Mouse (Mus musculus): ENCODE measurements at regions not wholly inside any gene's neighbourhood (a gene's known extent, or its start where the extent isn't known, plus 50 kb on each side); places are given as distances from the start of the nearest gene placed in this dataset.

DNA sequence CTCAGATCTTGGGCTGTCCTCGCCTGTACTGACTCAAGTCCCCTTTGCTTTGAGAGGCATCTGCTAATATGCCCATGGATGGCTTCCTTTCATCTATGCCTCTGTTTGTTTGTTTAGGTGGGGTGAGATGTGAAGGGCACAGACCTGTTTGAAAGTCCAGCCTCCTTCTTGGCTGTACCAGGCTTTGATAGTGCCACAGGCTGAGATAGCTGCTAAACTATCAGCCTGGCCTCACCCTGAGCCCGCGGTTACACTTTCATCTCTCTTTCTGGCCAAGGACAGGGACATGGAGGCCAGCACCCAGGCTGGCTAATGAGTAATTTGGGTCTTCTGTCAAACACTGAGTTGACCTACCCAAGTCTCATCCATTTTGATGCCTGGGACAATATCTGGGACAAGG lies 105.0 kb upstream of the Parp11 start:
- DNase-seq (ENCODE audit: low spot score in 2 of 2) = no peak

DNA sequence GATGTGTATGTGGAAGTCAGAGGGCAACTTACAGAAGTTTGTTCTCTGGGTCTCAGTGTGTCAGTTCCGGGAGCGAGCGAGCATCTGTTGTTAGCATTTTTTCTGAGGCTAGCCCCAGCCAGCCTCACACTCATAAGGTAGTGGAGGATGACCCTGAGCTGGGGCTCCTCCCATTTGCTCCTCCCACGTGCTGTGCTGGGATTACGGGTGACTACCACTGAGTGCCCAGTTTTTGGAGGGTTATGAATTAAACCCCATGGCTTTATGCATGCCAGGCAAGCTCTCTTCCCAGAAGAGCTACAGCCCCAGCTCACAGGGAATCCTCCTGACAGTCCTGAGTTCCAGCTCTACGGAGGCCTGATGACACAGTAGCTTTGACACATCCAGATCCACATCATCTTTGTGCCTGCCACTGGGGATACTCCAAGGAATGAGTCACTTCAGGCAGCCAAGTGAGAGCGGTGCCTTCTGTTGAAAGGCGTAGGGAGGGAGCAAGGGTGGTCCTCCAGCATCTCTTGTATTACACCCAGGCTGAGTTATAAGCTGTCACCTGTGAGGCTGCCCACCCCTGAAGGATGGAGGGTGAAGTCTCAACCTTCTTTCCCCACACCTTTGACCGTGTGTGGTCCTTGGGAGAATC lies 97.8 kb upstream of the Parp11 start:
- DNase-seq (ENCODE audit: low spot score in 2 of 2) = no peak

DNA sequence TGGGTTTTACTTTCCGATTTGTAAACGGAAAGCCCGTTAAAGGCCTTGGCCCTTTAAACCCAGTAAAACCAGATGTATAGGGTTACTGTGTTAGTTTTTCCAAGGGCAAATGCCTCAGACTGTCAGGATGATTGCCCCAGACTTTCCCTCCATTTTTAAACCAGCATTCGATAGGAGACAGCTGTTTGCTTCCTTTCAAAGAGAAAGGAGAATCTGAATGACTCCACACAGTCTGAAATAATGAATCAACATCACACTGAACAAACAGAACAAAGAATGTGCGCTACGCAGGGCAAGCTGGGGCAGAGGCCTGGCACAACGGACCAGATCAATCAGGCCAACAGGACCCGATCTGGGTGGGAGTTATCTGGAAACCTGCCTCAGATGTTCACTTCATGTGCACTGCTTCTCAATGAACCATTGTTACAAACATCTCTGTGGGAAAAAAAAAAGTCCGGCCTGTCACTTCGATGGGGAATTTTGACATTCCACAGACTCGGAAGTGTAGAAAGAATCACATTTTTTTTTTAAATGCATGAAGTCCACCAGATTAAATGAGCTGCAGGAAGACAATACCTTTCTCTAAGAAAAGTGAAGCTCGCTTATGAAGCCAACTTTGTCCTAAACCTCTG lies 97.0 kb upstream of the Parp11 start:
- no peak for DNase-seq (ENCODE audit: low spot score in 2 of 2)

DNA sequence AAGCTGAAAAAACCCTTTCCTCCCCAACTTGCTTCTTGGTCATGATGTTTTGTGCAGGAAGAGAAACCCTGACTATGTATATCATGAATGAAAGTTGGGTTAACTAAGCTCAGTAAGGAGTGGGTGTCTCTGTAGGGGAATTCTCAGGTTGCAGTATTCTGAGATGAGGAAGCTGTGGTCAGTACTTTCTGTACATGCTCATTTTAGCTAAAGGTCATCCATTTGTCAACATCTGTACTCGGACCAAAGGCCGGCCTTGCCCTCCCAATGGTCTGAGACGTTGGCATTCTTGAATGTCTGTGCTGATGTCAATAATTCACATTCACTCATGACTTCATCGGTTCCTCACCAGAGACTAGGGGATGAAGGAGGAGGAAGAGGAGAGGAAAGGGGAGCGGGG lies 94.9 kb upstream of the Parp11 start:
- DNase-seq (ENCODE audit: low spot score in 2 of 2) = no peak

DNA sequence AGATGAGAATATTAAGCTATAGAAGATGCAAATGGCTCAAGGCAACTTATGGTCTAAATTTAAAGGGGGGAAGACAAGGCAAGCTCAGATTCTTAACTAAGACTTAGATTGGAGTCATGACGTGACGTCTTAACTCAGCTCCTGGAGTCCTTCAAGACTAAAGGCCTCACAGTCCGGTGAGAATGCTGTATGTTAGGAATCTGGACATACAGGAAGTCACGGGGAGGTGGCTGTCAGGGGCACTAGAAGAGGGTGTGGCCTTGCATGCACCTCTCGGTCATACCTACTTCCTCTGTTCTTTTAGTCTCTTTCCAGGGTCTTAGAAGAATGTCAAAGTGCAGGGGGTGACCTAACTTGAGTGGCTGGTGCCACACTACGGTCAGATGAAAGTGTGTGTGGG lies 91.5 kb upstream of the Parp11 start:
- DNase-seq (ENCODE audit: low spot score in 2 of 2) = no peak

DNA sequence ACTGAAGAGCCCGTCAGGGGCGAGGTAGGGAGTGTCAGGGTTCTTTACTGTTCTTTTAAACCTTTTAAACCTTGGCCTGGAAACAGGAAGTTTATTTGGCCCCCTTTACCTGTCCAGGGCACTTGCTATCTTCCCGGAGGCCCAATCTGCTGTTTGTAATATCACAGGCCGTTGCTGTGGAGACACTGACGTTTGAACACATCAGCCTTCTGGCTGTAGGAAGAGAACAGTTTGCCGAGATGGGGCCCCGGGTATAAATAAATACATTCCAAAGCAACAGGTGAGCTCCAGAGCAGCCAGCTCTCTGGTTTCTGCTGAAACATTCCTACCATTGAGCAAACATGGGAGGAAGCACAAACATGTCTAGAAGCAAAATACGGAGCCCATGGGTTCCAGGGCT lies 90.2 kb upstream of the Parp11 start:
- no peak for DNase-seq (ENCODE audit: low spot score in 2 of 2)

DNA sequence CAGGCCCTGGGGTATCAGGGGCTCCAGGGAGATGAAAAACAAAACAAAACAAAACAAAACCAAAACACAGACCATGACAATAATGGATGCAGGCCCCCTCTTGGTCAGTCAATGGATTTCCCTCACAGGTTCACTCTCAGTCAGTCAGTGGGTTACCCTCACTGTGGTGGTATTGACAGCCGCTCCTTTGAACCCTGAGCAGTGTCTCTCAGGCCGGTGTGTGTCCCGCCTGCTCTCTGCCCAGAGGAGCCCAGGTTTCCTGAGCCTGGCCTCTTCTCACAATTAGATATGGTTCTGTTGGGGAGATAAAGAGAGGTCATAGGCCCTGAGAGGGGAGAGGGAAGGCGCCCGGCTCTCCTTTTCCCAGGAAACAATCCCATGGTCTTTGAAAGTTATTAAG lies 87.8 kb upstream of the Parp11 start:
- DNase-seq (ENCODE audit: low spot score in 2 of 2) = no peak

DNA sequence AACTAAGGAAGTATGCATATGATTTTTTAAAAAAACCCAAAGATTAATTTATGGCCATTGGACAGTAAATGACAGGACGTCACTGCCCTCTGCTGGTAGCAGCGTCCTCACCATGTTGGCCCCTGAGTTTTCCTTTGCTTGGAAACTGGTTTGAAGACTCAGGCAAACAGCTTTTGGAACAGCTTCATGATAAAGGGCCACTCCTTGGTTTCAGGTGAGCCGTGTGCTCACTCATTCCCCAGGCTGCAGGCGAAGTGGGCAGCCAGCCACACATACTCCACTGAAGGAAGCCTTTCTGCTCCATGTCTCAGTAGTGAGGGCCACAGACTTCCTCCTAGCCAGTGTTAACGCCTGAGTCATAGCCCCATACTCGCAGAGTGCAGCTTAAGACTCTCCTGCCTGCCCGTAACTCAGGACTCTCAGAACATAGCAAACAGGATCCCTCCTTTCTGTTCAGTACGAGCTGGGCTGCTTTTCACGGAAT lies 87.2 kb upstream of the Parp11 start:
- DNase-seq (ENCODE audit: low spot score in 2 of 2) = peak; percentile 84 to 86

DNA sequence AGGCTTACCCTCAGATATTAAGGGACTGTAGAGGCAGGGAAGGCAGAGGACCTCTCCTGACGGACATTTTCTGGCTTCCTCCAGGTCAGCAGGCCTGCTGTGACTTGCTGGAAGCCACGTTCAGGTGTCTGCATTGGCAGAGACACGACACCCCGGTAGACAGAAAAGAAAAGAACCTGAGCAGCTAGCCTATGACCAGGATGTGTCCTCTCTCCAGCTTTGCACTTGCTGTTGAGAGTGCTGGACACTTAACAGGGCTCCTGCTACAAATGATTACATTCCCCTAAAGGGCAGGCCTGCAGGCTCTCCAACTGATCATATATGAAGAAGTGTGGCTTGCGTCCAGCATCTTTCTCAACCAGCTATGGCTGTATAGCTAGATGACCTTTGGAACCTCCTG lies 84.5 kb upstream of the Parp11 start:
- no peak for DNase-seq (ENCODE audit: low spot score in 2 of 2)

DNA sequence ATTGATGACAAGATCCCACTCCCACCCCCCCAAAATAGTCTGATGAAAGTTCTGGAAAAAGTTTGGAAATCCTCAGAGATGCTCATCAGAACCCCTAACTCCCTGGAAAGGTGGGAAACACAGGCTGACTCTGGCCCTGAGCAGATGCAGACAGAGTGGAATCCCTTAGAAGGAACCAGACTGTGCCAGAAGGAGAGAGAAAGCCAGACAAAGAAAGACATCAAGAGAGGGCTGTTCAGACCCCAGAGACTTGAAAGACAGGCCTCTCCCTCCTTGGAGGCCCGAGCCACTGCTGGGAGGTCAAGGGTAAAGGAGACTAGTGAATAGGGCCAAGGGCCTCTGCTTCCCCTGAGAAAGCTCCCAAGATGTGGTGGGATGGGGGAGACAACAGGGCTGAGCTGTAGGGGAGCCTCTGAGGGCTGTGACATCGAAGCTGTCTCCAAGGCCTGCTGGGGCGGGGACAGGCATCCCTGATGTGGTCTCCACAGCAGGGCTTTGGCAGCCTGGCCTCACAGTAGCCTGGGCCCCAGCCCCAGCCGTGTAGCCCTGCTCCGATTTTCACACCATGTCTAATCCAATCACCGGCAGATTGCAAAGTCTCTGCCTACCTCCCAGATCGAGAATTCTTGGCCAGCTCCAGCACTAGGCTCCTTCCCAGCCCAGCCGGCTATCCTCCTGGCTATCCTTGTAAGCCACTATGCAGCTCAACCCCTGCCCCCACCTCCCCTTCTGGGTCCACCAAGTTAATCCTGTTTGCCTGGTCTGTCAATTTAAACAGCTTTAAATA lies 83.5 kb upstream of the Parp11 start:
- DNase-seq (ENCODE audit: low spot score in 2 of 2) = no peak

DNA sequence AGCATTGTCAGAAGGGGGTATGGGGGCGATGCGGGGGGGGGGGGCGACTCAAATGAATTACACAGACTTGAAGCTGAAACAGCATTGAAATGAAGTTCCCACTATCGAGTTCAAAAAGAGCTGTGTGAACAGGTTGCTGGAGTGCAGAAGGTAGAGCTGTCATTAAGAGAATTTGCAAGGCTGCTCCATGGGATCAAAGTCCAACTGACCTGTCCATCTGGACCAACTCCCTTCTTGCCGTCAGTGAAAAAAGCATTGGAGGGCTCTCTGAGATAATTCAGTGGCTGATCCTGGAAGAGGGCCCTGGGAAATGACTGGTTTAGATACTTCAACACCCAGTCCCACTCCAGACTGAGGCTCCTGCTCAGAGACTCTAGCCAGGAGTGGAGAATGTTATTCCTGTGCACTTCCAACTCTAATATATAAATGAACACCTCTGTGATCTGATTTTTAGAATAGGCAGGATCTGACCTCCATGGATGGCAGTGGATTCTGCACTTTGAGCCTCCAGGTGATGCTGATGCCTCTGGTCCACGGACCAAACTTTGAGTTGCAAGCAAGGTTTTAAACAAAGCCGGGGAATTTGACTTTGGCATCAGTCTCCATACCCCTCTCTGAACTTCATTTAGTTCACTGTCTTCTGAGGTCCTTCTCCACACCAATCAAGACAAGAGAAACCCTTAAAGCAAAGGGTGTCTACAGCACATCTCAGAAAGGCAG lies 82.6 kb upstream of the Parp11 start:
- no peak for DNase-seq (ENCODE audit: low spot score in 2 of 2)

DNA sequence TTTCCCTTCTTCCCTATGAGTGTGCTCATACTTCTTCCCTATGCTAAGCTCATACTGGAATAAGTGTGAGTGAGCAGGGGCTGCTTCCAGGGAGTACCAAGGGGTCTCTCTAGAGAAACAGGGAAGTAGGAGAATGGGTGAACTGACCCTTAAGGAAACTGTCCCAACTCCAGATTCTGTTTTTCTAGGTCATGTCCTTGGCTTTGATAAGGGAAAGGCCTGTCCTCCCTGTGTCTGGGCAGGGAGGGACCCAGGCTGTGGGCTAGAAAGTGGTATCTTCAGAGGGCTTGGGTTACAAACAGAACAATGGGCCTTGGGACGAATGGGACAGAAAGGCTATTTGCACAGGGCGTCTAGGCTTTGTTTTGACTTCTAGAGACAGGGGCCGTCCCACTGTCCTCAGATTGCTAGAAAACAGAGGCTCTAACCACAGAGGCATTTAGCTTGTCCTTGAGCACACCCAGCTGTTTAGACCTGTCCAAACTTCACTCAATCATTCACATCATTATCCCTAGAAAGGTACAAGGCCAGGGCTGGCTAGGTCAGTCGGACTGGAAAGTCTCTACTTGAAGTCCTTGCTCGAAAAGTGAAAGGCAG lies 82.0 kb upstream of the Parp11 start:
- DNase-seq (ENCODE audit: low spot score in 2 of 2) = no peak

DNA sequence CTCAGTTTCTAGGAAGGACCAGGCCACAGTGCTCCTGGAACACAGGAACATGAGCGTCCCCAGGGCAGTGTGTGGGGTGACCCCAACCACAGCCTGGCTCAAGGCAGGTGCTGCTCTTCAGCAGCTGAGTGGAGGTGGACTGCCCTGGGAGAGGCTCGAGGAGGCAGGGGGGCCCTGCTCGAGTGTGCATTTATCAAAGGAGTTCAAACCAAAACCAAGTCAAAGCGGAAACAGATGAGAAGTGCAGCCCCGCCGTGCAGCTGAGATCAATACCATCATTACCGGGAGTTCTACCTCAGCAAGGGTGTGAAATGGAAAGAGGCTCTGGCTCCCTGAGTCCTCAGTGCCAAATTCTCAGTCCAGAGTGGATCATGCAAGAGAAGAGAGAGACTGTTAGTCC lies 81.4 kb upstream of the Parp11 start:
- no peak for DNase-seq (ENCODE audit: low spot score in 2 of 2)

DNA sequence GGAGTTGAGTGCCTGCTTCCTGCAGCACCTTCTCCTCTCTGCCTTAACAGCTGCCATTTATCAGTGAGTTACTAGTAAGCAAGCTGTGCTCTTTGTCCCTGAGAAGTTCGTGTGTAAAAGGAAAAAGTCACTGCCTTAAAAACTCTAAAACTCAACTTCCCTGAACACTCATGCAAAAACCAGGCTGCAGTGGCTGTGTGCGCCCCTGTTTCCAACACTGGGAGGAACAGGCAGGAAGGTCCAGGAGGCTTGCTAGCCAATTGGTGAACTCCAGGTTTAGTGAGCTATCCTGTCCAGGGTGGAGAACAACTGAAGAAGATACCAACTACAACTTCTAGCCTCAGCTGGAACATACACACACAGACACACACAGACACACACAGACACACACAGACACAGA lies 81.0 kb upstream of the Parp11 start:
- DNase-seq (ENCODE audit: low spot score in 2 of 2) = no peak

DNA sequence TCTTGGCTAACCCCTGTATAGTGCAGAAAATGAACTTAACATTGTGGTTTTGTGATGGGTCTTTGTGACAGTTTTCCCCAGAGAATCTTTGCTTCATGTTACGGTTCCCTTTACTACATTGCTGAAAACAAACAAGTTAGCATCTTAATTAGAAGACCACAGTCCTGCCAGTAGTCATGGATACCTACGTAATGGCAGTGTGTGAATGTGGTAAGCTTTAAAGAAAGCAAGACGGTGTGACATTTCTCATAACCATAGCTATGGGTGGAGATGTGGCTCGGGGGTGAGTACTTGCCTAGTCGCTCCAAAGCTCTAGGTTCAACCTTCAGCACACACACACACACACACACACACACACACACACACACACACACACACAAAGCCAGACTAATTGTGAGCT lies 73.6 kb upstream of the Parp11 start:
- DNase-seq (ENCODE audit: low spot score in 2 of 2) = no peak

DNA sequence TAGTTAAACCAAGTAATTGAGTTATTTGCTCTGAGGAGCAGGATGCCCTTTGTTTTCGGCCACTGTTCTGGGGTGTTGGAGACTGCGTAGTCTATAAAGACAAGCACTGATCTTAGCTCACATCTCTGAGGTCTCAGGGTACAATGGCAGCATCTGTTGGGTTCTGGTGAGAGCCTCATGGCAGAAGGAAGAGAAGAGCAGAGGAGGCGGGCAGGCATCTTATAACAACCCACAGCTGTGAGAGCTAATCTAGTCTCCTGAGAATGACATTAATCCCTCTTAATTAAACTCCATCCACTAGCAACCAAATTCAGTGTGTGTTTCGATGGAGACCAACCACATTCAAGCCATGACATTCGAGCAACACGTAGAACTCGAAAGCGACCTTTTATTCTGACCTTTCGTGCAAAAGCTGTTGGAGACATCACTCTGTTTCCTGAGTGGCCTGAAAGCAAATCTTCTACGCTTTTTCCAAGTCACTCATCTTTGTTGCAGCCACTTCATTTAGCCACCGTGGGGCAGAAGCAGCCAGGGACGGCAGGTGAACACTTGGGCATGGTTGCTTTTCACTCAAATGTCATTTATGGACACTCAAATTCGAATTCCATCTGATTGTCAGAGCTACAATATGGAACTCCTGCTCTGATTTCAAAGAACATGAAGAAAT lies 72.7 kb upstream of the Parp11 start:
- DNase-seq (ENCODE audit: low spot score in 2 of 2) = no peak

DNA sequence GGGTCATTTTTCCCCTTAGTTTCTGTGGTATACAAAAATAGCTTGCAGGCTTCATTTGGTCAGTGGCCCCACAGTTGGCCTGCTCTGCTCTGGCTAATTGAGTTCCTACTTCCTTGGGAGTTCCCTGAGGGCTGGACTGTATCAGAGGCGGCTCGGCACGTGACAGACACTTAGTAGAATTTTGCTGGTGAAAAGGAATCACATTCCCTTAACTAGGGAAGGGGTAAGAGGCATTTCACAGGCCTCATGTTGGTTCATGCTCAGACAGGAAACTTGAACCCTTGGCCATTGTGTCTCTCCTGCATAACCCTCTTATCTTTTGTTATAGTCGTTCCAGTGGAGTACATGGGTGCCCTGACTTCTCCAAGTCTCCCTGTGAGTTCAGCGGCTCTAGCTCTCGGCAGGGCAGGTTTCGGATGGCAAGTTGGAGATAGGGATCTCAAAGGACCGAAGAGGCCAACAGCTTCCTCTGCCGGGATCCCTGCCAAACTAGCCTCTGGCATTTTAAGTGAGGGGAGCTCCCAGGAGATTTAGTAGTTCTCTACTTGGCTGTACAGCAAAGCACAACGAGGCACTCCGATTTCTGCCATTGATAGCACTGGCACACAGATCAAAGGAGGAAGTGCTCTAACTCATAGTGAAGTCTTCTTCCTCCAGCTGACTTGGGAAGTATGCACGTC lies 72.0 kb upstream of the Parp11 start:
- DNase-seq (ENCODE audit: low spot score in 2 of 2) = no peak

DNA sequence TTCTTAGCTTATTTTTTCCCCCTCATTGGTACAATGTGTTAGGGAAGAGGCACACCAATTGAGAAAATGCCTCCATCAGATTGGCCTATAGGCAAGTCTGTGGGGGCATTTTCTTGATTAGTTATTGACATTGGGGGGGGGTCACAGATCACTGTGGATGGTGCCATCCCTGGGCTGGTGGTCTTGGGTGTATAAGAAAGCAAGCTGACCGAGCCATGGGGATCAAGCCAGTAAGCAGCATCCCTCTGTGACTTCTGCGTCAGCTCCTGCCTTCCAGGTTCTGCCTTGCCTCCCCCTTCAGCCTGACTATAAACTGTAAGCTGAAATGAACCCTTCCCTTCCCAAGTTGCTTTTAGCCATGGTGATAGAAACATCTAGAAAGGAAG lies 71.5 kb upstream of the Parp11 start:
- no peak for DNase-seq (ENCODE audit: low spot score in 2 of 2)

DNA sequence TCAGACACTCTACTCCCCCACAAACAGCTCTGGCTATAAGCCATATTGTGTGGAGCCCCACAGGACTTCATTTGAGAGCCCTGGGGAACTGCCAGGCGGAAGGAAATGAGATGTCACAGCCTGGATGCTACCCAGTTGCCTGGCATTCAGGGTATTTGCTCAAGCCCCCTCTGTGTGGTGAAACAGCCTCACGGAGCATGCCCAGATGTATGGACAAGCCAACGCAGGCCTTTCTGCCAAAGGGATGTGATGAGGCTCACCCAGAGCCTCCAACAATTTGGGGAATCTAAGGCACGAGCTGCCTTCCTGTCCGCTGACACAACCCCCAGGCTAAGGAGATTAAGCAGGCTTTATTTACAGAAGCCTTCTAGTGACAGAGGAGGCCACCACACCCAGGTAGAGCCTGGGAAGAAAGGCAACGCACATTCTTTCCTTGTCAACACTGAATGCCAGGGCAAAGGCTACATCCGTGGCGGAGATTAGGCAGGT lies 70.9 kb upstream of the Parp11 start:
- DNase-seq (ENCODE audit: low spot score in 2 of 2) = no peak

DNA sequence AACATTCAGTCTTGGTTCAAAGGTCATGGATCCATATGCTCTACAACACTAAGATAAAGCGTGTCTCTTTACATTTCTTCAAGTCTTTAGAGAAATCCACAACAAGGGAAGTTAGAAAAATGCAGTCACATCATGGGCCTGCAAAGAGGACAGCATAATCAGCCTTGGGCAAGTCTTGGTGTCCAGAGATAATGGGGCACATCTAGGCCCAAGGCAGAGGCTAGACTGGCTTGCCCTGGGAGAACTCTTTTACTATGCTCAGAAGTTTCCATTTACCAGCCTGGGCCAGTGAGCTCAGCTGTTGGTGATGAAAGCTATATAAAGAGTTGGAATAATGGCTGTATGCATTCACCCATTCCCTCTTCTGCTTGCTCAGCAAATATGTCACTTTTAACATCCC lies 67.9 kb upstream of the Parp11 start:
- DNase-seq (ENCODE audit: low spot score in 2 of 2) = no peak

DNA sequence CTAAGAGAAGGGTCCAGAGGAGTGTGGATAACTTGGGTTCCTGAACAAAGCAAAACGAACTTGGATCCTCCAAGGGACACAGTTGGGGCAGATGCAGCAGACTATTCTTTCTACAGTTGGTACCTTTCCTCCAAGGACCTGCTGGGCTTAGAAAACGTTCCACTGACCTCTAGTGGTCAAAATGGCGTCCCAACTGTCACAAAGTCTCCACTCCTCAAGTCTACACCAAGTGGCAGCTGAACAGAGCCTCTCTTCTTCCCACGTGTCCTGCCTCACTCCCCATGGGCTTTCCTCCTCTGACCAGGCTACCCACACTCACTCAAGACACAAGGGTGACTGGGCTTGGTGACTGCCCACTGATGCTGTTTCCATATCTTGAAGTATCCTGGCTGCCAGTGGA lies 67.1 kb upstream of the Parp11 start:
- DNase-seq (ENCODE audit: low spot score in 2 of 2) = peak in 1 of 2 experiments; percentile 25

All from right cerebral cortex, adult 2 months (tissue).